Mouse (Mus musculus): ENCODE measurements around the gene Ddt. TPM values are rescaled to one million over a fixed set of nuclear protein-coding genes. Genes with fewer than 3 reads are reported as not detected.
"Not testable (repeated sequence)": the region's sequence is repeated elsewhere in the genome, so short reads cannot be mapped to it uniquely, and the experiment has no call there.

Ddt gene
- polyA plus RNA-seq, 1 experiment, result 77.3 TPM

- no peak for DNase-seq
- no peaks in the 10 kb centered on the region for H3K27me3 ChIP-seq (ENCODE audit: control insufficient read depth, insufficient read depth, low read length)
- no peaks in the 10 kb centered on the region for H3K36me3 ChIP-seq (ENCODE audit: control insufficient read depth, insufficient read depth, low read length)
- H3K4me1 ChIP-seq (replicated peaks; ENCODE audit: control insufficient read depth, insufficient read depth, low read length), result peaks cover 11% of the 10 kb centered on the region
- no peak overlapping the region for H3K4me3 ChIP-seq (ENCODE audit: control insufficient read depth, insufficient read depth, low read length)
- no peak overlapping the region for H3K27ac ChIP-seq (ENCODE audit: control insufficient read depth, insufficient read depth, low read length)
- TF ChIP-seq POLR2A (IDR thresholded peaks at IDR 0.05; ENCODE audit: control insufficient read depth, extremely low read depth, insufficient read depth, low read length, poor library complexity) (no peak), CTCF (IDR thresholded peaks at IDR 0.05; ENCODE audit: borderline replicate concordance, control insufficient read depth, extremely low read depth, insufficient read depth, low read length, poor library complexity) (no peak)
- 95% methylated on average over 9 of the region's 9 CpGs for WGBS
Observed at GRCm38 (mm10) chr10:75774587-75774986, 1.4 kb upstream of the Ddt start.

GRCm38 (mm10) chr10:75774102-75774501, 888 bp upstream of the Ddt start:
- no peak for DNase-seq
- Histone ChIP-seq H3K27ac (ENCODE audit: control insufficient read depth, insufficient read depth, low read length) (no peak overlapping the region), H3K27me3 (ENCODE audit: control insufficient read depth, insufficient read depth, low read length) (no peaks in the 10 kb centered on the region), H3K4me1 (replicated peaks; ENCODE audit: control insufficient read depth, insufficient read depth, low read length) (peaks cover 8% of the 10 kb centered on the region), H3K36me3 (ENCODE audit: control insufficient read depth, insufficient read depth, low read length) (no peaks in the 10 kb centered on the region), H3K4me3 (ENCODE audit: control insufficient read depth, insufficient read depth, low read length) (no peak overlapping the region)
- no peak for TF ChIP-seq CTCF (IDR thresholded peaks at IDR 0.05; ENCODE audit: borderline replicate concordance, control insufficient read depth, extremely low read depth, insufficient read depth, low read length, poor library complexity)
- no peak for TF ChIP-seq POLR2A (IDR thresholded peaks at IDR 0.05; ENCODE audit: control insufficient read depth, extremely low read depth, insufficient read depth, low read length, poor library complexity)
- WGBS, result 98% methylated on average over 5 of the region's 5 CpGs

GRCm38 (mm10) chr10:75767756-75768155, 5.5 kb downstream of the Ddt start:
- 62% methylated on average over 5 of the region's 5 CpGs for WGBS
- H3K4me3 ChIP-seq (ENCODE audit: control insufficient read depth, insufficient read depth, low read length); H3K36me3 ChIP-seq (ENCODE audit: control insufficient read depth, insufficient read depth, low read length); H3K4me1 ChIP-seq (replicated peaks; ENCODE audit: control insufficient read depth, insufficient read depth, low read length); DNase-seq; H3K27me3 ChIP-seq (ENCODE audit: control insufficient read depth, insufficient read depth, low read length); H3K27ac ChIP-seq (ENCODE audit: control insufficient read depth, insufficient read depth, low read length): not testable (repeated sequence)

GRCm38 (mm10) chr10:75766856-75767255, 6.4 kb downstream of the Ddt start:
- Histone ChIP-seq H3K27me3 (ENCODE audit: control insufficient read depth, insufficient read depth, low read length) (no peaks in the 10 kb centered on the region), H3K4me3 (ENCODE audit: control insufficient read depth, insufficient read depth, low read length) (no peak overlapping the region), H3K4me1 (replicated peaks; ENCODE audit: control insufficient read depth, insufficient read depth, low read length) (peaks cover 5% of the 10 kb centered on the region), H3K36me3 (ENCODE audit: control insufficient read depth, insufficient read depth, low read length) (no peaks in the 10 kb centered on the region), H3K27ac (ENCODE audit: control insufficient read depth, insufficient read depth, low read length) (no peak overlapping the region)
- TF ChIP-seq POLR2A (IDR thresholded peaks at IDR 0.05; ENCODE audit: control insufficient read depth, extremely low read depth, insufficient read depth, low read length, poor library complexity), result no peak
- TF ChIP-seq CTCF (IDR thresholded peaks at IDR 0.05; ENCODE audit: borderline replicate concordance, control insufficient read depth, extremely low read depth, insufficient read depth, low read length, poor library complexity), result no peak
- no peak for DNase-seq
- 87% methylated on average over 6 of the region's 6 CpGs for WGBS

- DNase-seq, result peak; percentile 70
Observed at GRCm38 (mm10) chr10:75764519-75765473, 8.4 kb downstream of the Ddt start.

GRCm38 (mm10) chr10:75763682-75764518, 9.3 kb downstream of the Ddt start, which contains the start of gene Cabin1:
TSS of gene Cabin1 (minus strand) at chr10:75764341.
- peaks cover 5% of the 10 kb centered on the region for H3K4me1 ChIP-seq (replicated peaks; ENCODE audit: control insufficient read depth, insufficient read depth, low read length)
- DNase-seq, result peak; percentile 96
- peak within 1 kb of the TSS; percentile 94 for H3K4me3 ChIP-seq (ENCODE audit: control insufficient read depth, insufficient read depth, low read length)
- WGBS, result under 1% methylated on average over 61 of the region's 61 CpGs
- TF ChIP-seq POLR2A (IDR thresholded peaks at IDR 0.05; ENCODE audit: control insufficient read depth, extremely low read depth, insufficient read depth, low read length, poor library complexity) (no peak; the same call in 1 of the 2 replicates), CTCF (IDR thresholded peaks at IDR 0.05; ENCODE audit: borderline replicate concordance, control insufficient read depth, extremely low read depth, insufficient read depth, low read length, poor library complexity) (0 out of 2 replicates have a peak, but pooled peaks have one; percentile 45)
- no peaks in the 10 kb centered on the region for H3K36me3 ChIP-seq (ENCODE audit: control insufficient read depth, insufficient read depth, low read length)
- peak within 1 kb of the TSS; percentile 57 for H3K27ac ChIP-seq (ENCODE audit: control insufficient read depth, insufficient read depth, low read length)
- no peaks in the 10 kb centered on the region for H3K27me3 ChIP-seq (ENCODE audit: control insufficient read depth, insufficient read depth, low read length)

More at GRCm38 (mm10) chr10:75764519-75765473, 8.4 kb downstream of the Ddt start:
- H3K27me3 ChIP-seq (ENCODE audit: control insufficient read depth, insufficient read depth, low read length), result no peaks in the 10 kb centered on the region
- H3K36me3 ChIP-seq (ENCODE audit: control insufficient read depth, insufficient read depth, low read length), result no peaks in the 10 kb centered on the region
- H3K4me1 ChIP-seq (replicated peaks; ENCODE audit: control insufficient read depth, insufficient read depth, low read length), result peaks cover 5% of the 10 kb centered on the region
- peak overlapping the region; percentile 57; the same call in 1 of the 2 replicates for H3K27ac ChIP-seq (ENCODE audit: control insufficient read depth, insufficient read depth, low read length)
- TF ChIP-seq POLR2A (IDR thresholded peaks at IDR 0.05; ENCODE audit: control insufficient read depth, extremely low read depth, insufficient read depth, low read length, poor library complexity), result no peak
- TF ChIP-seq CTCF (IDR thresholded peaks at IDR 0.05; ENCODE audit: borderline replicate concordance, control insufficient read depth, extremely low read depth, insufficient read depth, low read length, poor library complexity), result peak; percentile 53; the same call in 1 of the 2 replicates
- under 1% methylated on average over 27 of the region's 27 CpGs for WGBS
- peak overlapping the region; percentile 51 for H3K4me3 ChIP-seq (ENCODE audit: control insufficient read depth, insufficient read depth, low read length)
